Comparison of ENCODE assay signal across 11 mouse cellular contexts in genomic region chr17:42883769-42884168, GRCm38 (mm10). TPM values are rescaled to one million over a fixed set of nuclear protein-coding genes. Genes with fewer than 3 reads are reported as not detected.
DNase-seq lines count a peak whose midpoint lies in the region; ATAC-seq and TF ChIP-seq lines count a peak whose summit lies in the region.
"Had no signal": no experiment of that assay in that cellular context is flagged by ENCODE, and none has a peak within 500 bp of the region (broad histone marks: within the 10 kb centered on the region; RNA-seq: fewer than 3 reads in every experiment).

No protein-coding gene starts in this region.

- no peak for TF ChIP-seq CTCF in lung, adult 2 months (IDR thresholded peaks at IDR 0.05; ENCODE audit: insufficient read depth, low read length)
- peak; percentile 50; the same call in 1 of the 2 replicates for TF ChIP-seq CTCF in stomach, postnatal 0 days (IDR thresholded peaks at IDR 0.05; ENCODE audit: low read depth)

- no peaks in the 10 kb centered on the region for H3K9me3 ChIP-seq in lung, embryonic 15.5 days
- H3K9me3 ChIP-seq in embryonic facial prominence, embryonic 14.5 days (ENCODE audit: control insufficient read depth, low read length): no peaks in the 10 kb centered on the region
- no peaks in the 10 kb centered on the region for H3K9me3 ChIP-seq in liver, embryonic 16.5 days (replicated peaks; ENCODE audit: control insufficient read depth, low read length)
- no peaks in the 10 kb centered on the region for H3K9me3 ChIP-seq in stomach, postnatal 0 days (ENCODE audit: control insufficient read depth, low read length)
- H3K9me3 ChIP-seq: forebrain, embryonic 10.5 days; hindbrain, embryonic 10.5 days; limb, embryonic 15.5 days had no signal

- no peak for TF ChIP-seq EP300 in stomach, postnatal 0 days (optimal IDR thresholded peaks at IDR 0.05)

- no peak overlapping the region for H3K4me2 ChIP-seq in lung, embryonic 15.5 days
- H3K4me2 ChIP-seq in embryonic facial prominence, embryonic 14.5 days (ENCODE audit: low read depth, low read length): no peak overlapping the region
- peak overlapping the region; percentile 74 for H3K4me2 ChIP-seq in liver, embryonic 16.5 days (ENCODE audit: low read depth, low read length)
- H3K4me2 ChIP-seq in stomach, postnatal 0 days (replicated peaks; ENCODE audit: low read depth): no peak overlapping the region
- H3K4me2 ChIP-seq: limb, embryonic 15.5 days had no signal

- H3K4me3 ChIP-seq in lung, embryonic 15.5 days: no peak overlapping the region
- no peak overlapping the region for H3K4me3 ChIP-seq in lung, adult 2 months (replicated peaks; ENCODE audit: extremely low read depth, low read depth, low read length)
- H3K4me3 ChIP-seq in embryonic facial prominence, embryonic 14.5 days (ENCODE audit: low read depth, low read length): no peak overlapping the region
- peak overlapping the region; percentile 52 for H3K4me3 ChIP-seq in liver, embryonic 16.5 days (ENCODE audit: low read depth, low read length)
- H3K4me3 ChIP-seq in stomach, postnatal 0 days (ENCODE audit: low read depth, low read length): no peak overlapping the region
- H3K4me3 ChIP-seq: forebrain, embryonic 10.5 days; hindbrain, embryonic 10.5 days; limb, embryonic 15.5 days had no signal

- no peak for ATAC-seq in lung, embryonic 15.5 days (ENCODE audit: borderline replicate concordance, extremely low read depth, low FRiP score, low TSS enrichment)
- no peak for ATAC-seq in embryonic facial prominence, embryonic 14.5 days (ENCODE audit: low read depth)
- ATAC-seq in liver, embryonic 16.5 days (ENCODE audit: low read depth): peak; percentile 94
- peak; percentile 85 for ATAC-seq in stomach, postnatal 0 days (ENCODE audit: low FRiP score, low TSS enrichment)
- ATAC-seq in granulocyte monocyte progenitor cell, adult 5-6 weeks (replicated peaks; ENCODE audit: poor library complexity, severe bottlenecking): no peak

- no peak overlapping the region for H3K9ac ChIP-seq in lung, embryonic 15.5 days
- no peak overlapping the region for H3K9ac ChIP-seq in embryonic facial prominence, embryonic 14.5 days (ENCODE audit: low read depth, low read length)
- H3K9ac ChIP-seq in liver, embryonic 16.5 days (ENCODE audit: low read depth, low read length): peak overlapping the region; percentile 45
- no peak overlapping the region for H3K9ac ChIP-seq in stomach, postnatal 0 days (ENCODE audit: low read length)
- H3K9ac ChIP-seq: limb, embryonic 15.5 days had no signal

- H3K4me1 ChIP-seq in lung, embryonic 15.5 days: peaks cover 22% of the 10 kb centered on the region
- H3K4me1 ChIP-seq in lung, adult 2 months (ENCODE audit: control insufficient read depth, insufficient read depth, low read length): no peaks in the 10 kb centered on the region; the same call in 1 of the 2 replicates
- H3K4me1 ChIP-seq in embryonic facial prominence, embryonic 14.5 days (ENCODE audit: control insufficient read depth, insufficient read depth, low read length): 0 out of 2 replicates have a peak, but pooled peaks cover 5% of the 10 kb centered on the region
- H3K4me1 ChIP-seq in liver, embryonic 16.5 days (ENCODE audit: control insufficient read depth, low read depth, low read length): peaks cover 33% of the 10 kb centered on the region
- H3K4me1 ChIP-seq in stomach, postnatal 0 days (replicated peaks; ENCODE audit: control insufficient read depth, insufficient read depth): no peaks in the 10 kb centered on the region
- H3K4me1 ChIP-seq: forebrain, embryonic 10.5 days; hindbrain, embryonic 10.5 days had no signal

- no peak for TF ChIP-seq POLR2A in lung, adult 2 months (IDR thresholded peaks at IDR 0.05; ENCODE audit: borderline replicate concordance, extremely low read depth, low read depth, low read length)

- 0 out of 2 replicates have a peak overlapping the region, but pooled peaks have one; percentile 45 for H3K27ac ChIP-seq in lung, embryonic 15.5 days
- peak overlapping the region; percentile 34; the same call in 1 of the 2 replicates for H3K27ac ChIP-seq in embryonic facial prominence, embryonic 14.5 days (replicated peaks; ENCODE audit: low read depth, low read length)
- H3K27ac ChIP-seq in liver, embryonic 16.5 days (ENCODE audit: low read length): peak overlapping the region; percentile 89
- H3K27ac ChIP-seq in stomach, postnatal 0 days (replicated peaks): peak overlapping the region; percentile 65
- H3K27ac ChIP-seq: forebrain, embryonic 10.5 days; hindbrain, embryonic 10.5 days; limb, embryonic 15.5 days had no signal

- no peak for DNase-seq in lung, adult 2 months
- no peak for DNase-seq in embryonic facial prominence, embryonic 14.5 days (ENCODE audit: low spot score)
- DNase-seq in stomach, postnatal 0 days (ENCODE audit: low spot score): peak; percentile 87
- DNase-seq in gastrocnemius, postnatal 4 days (ENCODE audit: low spot score in 2 of 2): no peak
- DNase-seq: cerebellum, adult 2 months had no signal

- WGBS in lung, embryonic 15.5 days: 79% methylated on average over 8 of the region's 8 CpGs
- 79% methylated on average over 8 of the region's 8 CpGs for WGBS in lung, adult 2 months
- WGBS in embryonic facial prominence, embryonic 14.5 days: 85% methylated on average over 8 of the region's 8 CpGs
- 38% methylated on average over 8 of the region's 8 CpGs for WGBS in liver, embryonic 16.5 days (ENCODE audit: insufficient replicate concordance)
- 73% methylated on average over 8 of the region's 8 CpGs for WGBS in stomach, postnatal 0 days

- H3K36me3 ChIP-seq in lung, embryonic 15.5 days: no peaks in the 10 kb centered on the region
- no peaks in the 10 kb centered on the region for H3K36me3 ChIP-seq in embryonic facial prominence, embryonic 14.5 days (ENCODE audit: control insufficient read depth, insufficient read depth, low read length)
- H3K36me3 ChIP-seq in liver, embryonic 16.5 days (ENCODE audit: control insufficient read depth, insufficient read depth): no peaks in the 10 kb centered on the region
- H3K36me3 ChIP-seq in stomach, postnatal 0 days (ENCODE audit: control insufficient read depth, insufficient read depth, low read length): no peaks in the 10 kb centered on the region
- H3K36me3 ChIP-seq: forebrain, embryonic 10.5 days; hindbrain, embryonic 10.5 days; limb, embryonic 15.5 days had no signal

- H3K27me3 ChIP-seq in lung, embryonic 15.5 days: no peaks in the 10 kb centered on the region
- H3K27me3 ChIP-seq in embryonic facial prominence, embryonic 14.5 days (replicated peaks; ENCODE audit: control insufficient read depth, insufficient read depth, low read length): no peaks in the 10 kb centered on the region
- H3K27me3 ChIP-seq in liver, embryonic 16.5 days (ENCODE audit: control insufficient read depth, insufficient read depth, low read depth, low read length): no peaks in the 10 kb centered on the region
- H3K27me3 ChIP-seq in stomach, postnatal 0 days (ENCODE audit: control insufficient read depth, insufficient read depth, low read length): no peaks in the 10 kb centered on the region
- H3K27me3 ChIP-seq: limb, embryonic 15.5 days had no signal

RNA-seq across cellular contexts. Expression of gene Cd2ap, which starts 7.3 kb away (rescaled TPM):
- polyA plus RNA-seq in lung, embryonic 15.5 days (2015; fragmentation: Nextera tagmentation; extraction: Ambion mirVana): 28.1 and 29.6 TPM in 2 replicates
- polyA plus RNA-seq in lung, adult 2 months (2012; rRNA removed): 13.9 and 14.6 TPM in 2 replicates
- 24.9 and 25.4 TPM in 2 replicates for polyA plus RNA-seq in embryonic facial prominence, embryonic 14.5 days (2014; fragmentation: Nextera tagmentation; extraction: Ambion mirVana)
- polyA plus RNA-seq in liver, embryonic 16.5 days (2015; fragmentation: Nextera tagmentation; extraction: Ambion mirVana): 7.4 and 8.1 TPM in 2 replicates
- polyA plus RNA-seq in stomach, postnatal 0 days (2015; fragmentation: Nextera tagmentation; extraction: Ambion mirVana): 26.3 and 29.4 TPM in 2 replicates
- 10 to 100 TPM; 35.0 to 37.1 TPM for total RNA-seq in gastrocnemius, postnatal 4 days (2021)
- total RNA-seq in granulocyte monocyte progenitor cell, adult 5-6 weeks (2014; fragmentation: Nextera tagmentation): 13.4 and 14.4 TPM in 2 replicates
- total RNA-seq in granulocyte monocyte progenitor cell, adult 5-6 weeks (2017): 10.6 and 12.1 TPM in 2 replicates

Comparison
In these comparisons a context has a peak if more than half of its experiments do, and no peak if none do; other contexts are left out.
1. ATAC-seq: peak in liver, embryonic 16.5 days (single experiment) and stomach, postnatal 0 days (single experiment); none in lung, embryonic 15.5 days (single experiment), embryonic facial prominence, embryonic 14.5 days (single experiment) and granulocyte monocyte progenitor cell, adult 5-6 weeks (single experiment).
2. H3K27ac ChIP-seq: peak in every context shown above with its lines; median percentile 89 in liver, embryonic 16.5 days; 65 in stomach, postnatal 0 days; 45 in lung, embryonic 15.5 days; 34 in embryonic facial prominence, embryonic 14.5 days.